Mouse (Mus musculus) T-cell, adult 66 days (primary cell): ENCODE results near the gene Skint5. TPM values are rescaled to one million over a fixed set of nuclear protein-coding genes. Genes with fewer than 3 reads are reported as not detected.

Source experiments
- total RNA-seq, 2 experiments: library from RNA; stranded (reverse); gene quantifications; 3 replicates in 1 of 2; 4 replicates in 1 of 2; pipeline ENCODE4 v1.2.4; 2023

The Skint5 gene
- total RNA-seq, result not detected

GRCm38 (mm10) chr4:113999403-113999802 is at the start of gene Skint5:
TSS of gene Skint5 (minus strand) at chr4:113999503.

Other genes with a start within 250 kb of the Skint5 start
- gene Skint11, start 163.9 kb upstream of the Skint5 start, total RNA-seq, result not detected